Mouse (Mus musculus) spleen, adult 2 months (tissue): ENCODE data around the gene Arl13a.
"Not testable (repeated sequence)": the region's sequence is repeated elsewhere in the genome, so short reads cannot be mapped to it uniquely, and the experiment has no call there.

Experiments
- CTCF ChIP-seq: fragments of 200-500 bp; IDR thresholded peaks from 2 replicates; pipeline ENCODE4 v1.5.1; 2011; ENCODE audit warnings: mild to moderate bottlenecking, inconsistent platforms; ENCODE audit not compliant: insufficient read depth, insufficient read length, insufficient replicate concordance; ENCODE audit errors: extremely low read depth
- POLR2A ChIP-seq: fragments of 200-500 bp; IDR thresholded peaks from 2 replicates; pipeline ENCODE4 v1.6.1; 2011; ENCODE audit warnings: low read depth, low read length, inconsistent platforms

GRCm38 (mm10) chrX:134187201-134187600, at the start of gene Arl13a:
- TF ChIP-seq POLR2A, CTCF: not testable (repeated sequence)
